25 mouse cellular contexts compared by ENCODE assay signal in the genomic region with DNA sequence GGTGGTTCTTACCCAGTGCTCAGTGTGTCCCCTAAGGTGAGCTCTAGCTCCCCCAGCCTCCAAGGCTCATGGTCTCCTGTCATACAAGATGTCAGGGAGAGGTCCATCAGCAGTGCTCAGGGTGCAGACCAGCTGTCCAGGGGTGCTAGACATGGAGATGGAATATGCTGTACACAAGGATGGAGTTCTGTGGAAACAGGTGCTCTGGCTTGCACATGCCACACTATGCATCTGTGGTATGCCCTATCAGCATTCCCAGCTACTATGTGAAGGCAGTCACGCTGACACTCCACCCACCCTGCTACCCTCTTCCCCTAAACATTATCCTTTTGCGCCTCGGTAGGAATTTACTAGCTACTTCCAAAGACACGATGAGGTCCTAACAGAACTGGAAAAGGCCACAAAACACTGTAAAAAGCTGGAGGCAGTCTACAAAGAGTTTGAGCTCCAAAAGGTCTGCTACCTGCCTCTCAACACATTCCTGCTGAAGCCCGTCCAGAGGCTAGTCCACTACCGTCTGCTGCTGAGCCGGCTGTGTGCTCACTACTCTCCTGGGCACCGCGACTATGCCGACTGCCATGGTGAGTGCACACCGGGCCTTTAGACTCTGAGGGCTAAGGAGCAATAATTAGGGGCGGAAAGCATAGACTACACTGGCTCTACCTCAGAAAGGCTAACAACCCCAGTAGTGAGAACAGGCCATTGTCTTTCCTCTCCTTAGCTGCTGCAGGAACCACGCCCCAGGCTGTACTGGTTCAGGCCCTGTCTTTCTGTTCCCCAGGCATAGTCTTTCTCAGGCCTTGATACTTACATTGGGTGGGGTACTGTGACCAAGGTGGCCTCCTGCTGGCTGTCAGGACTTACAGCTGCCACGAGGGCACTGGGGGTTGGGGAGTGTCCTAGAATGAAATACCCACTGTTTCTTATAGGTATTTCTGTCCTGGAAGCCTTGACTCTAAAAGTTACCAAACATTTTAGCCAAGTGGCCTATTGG. TPM values are rescaled to one million over a fixed set of nuclear protein-coding genes. Genes with fewer than 3 reads are reported as not detected.
A peak's percentile ranks its signal among the peaks of the same experiment; 100 is the strongest.
DNase-seq lines count a peak whose midpoint lies in the region; ATAC-seq and TF ChIP-seq lines count a peak whose summit lies in the region.
"Had no signal": no experiment of that assay in that cellular context is flagged by ENCODE, and none has a peak within 500 bp of the region (broad histone marks: within the 10 kb centered on the region; RNA-seq: fewer than 3 reads in every experiment).

No protein-coding gene starts in this region.

- no peaks in the 10 kb centered on the region for H3K4me1 ChIP-seq in intestine, embryonic 16.5 days (ENCODE audit: control insufficient read depth, insufficient read depth, low read length)
- no peaks in the 10 kb centered on the region for H3K4me1 ChIP-seq in intestine, embryonic 15.5 days (replicated peaks)
- peaks cover 0 to 3% of the 10 kb centered on the region in 2 experiments; a peak in 1 of 4 replicates for H3K4me1 ChIP-seq in MEL (ENCODE audit: control insufficient read depth in 1 of 2, insufficient read depth in 2 of 2, low read length in 2 of 2)
- H3K4me1 ChIP-seq: forebrain, embryonic 12.5 days; midbrain, embryonic 15.5 days had no signal

- 0 out of 2 replicates have a peak, but pooled peaks cover 2% of the 10 kb centered on the region for H3K9me3 ChIP-seq in intestine, embryonic 16.5 days (ENCODE audit: control insufficient read depth, low read length)
- H3K9me3 ChIP-seq in intestine, embryonic 15.5 days: no peaks in the 10 kb centered on the region
- no peaks in the 10 kb centered on the region for H3K9me3 ChIP-seq in MEL (replicated peaks; ENCODE audit: insufficient read depth, low read length)
- H3K9me3 ChIP-seq: forebrain, embryonic 12.5 days; heart, embryonic 10.5 days; midbrain, embryonic 15.5 days had no signal

- H3K79me2 ChIP-seq in MEL (ENCODE audit: control insufficient read depth, insufficient read depth, low read length, poor library complexity): no peaks in the 10 kb centered on the region

- no peaks in the 10 kb centered on the region for H3K36me3 ChIP-seq in intestine, embryonic 16.5 days (ENCODE audit: control insufficient read depth, insufficient read depth, low read length)
- H3K36me3 ChIP-seq in intestine, embryonic 15.5 days: no peaks in the 10 kb centered on the region
- peaks cover 0 to 2% of the 10 kb centered on the region in 2 experiments; a peak in 1 of 4 replicates for H3K36me3 ChIP-seq in MEL (ENCODE audit: control insufficient read depth in 1 of 2, insufficient read depth in 2 of 2, low read length in 2 of 2)
- H3K36me3 ChIP-seq: forebrain, embryonic 12.5 days; midbrain, embryonic 15.5 days had no signal

- no peak overlapping the region for H3K9ac ChIP-seq in intestine, embryonic 16.5 days (ENCODE audit: low read depth, low read length)
- no peak overlapping the region for H3K9ac ChIP-seq in intestine, embryonic 15.5 days
- no peak overlapping the region for H3K9ac ChIP-seq in MEL (ENCODE audit: control insufficient read depth, low read depth, low read length, poor library complexity, severe bottlenecking)
- H3K9ac ChIP-seq: forebrain, embryonic 12.5 days; hindbrain, embryonic 14.5 days; liver, postnatal 0 days; midbrain, embryonic 15.5 days had no signal

- peak; percentile 19 for DNase-seq in A20 (ENCODE audit: low read depth, low spot score)
- peak; percentile 32 for DNase-seq in MEL (ENCODE audit: low read depth, low spot score)
- DNase-seq in gastrocnemius, adult 18-20 months (ENCODE audit: low spot score): no peak
- no peak for DNase-seq in layer of hippocampus, postnatal 14 days (ENCODE audit: low spot score in 2 of 2)
- DNase-seq: adrenal gland, adult 2 months; cerebellum, adult 11 months; cerebellum, adult 9-11 months; gastrocnemius, adult 2 months; heart, postnatal 4 days; kidney, adult 9 months; kidney, postnatal 14 days; layer of hippocampus, postnatal 36 days; liver, postnatal 0 days; lung, postnatal 10 days; thymus, adult 2 months; thymus, postnatal 4 days had no signal

- peak in 2 of 3 experiments; percentile 26 to 27; a peak in 3 of 6 replicates for TF ChIP-seq CTCF in MEL (IDR thresholded peaks at IDR 0.05 in 2 of 3, conservative IDR thresholded peaks at IDR 0.05 in 1 of 3; ENCODE audit: control insufficient read depth in 1 of 3, insufficient read depth in 1 of 3, low read depth in 2 of 3, low read length in 3 of 3, poor library complexity in 1 of 3, severe bottlenecking in 1 of 3)

- no peaks in the 10 kb centered on the region for H3K27me3 ChIP-seq in intestine, embryonic 16.5 days (replicated peaks; ENCODE audit: control insufficient read depth, insufficient read depth, low read length)
- no peaks in the 10 kb centered on the region for H3K27me3 ChIP-seq in intestine, embryonic 15.5 days (replicated peaks)
- no peaks in the 10 kb centered on the region for H3K27me3 ChIP-seq in MEL (ENCODE audit: control insufficient read depth in 1 of 2, insufficient read depth in 2 of 2, low read length in 2 of 2)
- H3K27me3 ChIP-seq: forebrain, embryonic 12.5 days; midbrain, embryonic 15.5 days had no signal

- ATAC-seq in intestine, embryonic 16.5 days: peak; percentile 60
- ATAC-seq in intestine, embryonic 15.5 days: no peak; the same call in 1 of the 2 replicates
- ATAC-seq in megakaryocyte-erythroid progenitor cell, adult 5-6 weeks (replicated peaks; ENCODE audit: low FRiP score, low TSS enrichment, poor library complexity, severe bottlenecking): peak; percentile 56
- ATAC-seq: inflammation-experienced regulatory T-cells, adult 6 months; liver, postnatal 0 days; midbrain, embryonic 15.5 days had no signal

- TF ChIP-seq POLR2A in MEL (IDR thresholded peaks at IDR 0.05; ENCODE audit: control insufficient read depth in 1 of 2, insufficient read depth in 1 of 2, low read depth in 1 of 2, low read length in 2 of 2, poor library complexity in 1 of 2): no peak

- H3K4me3 ChIP-seq in intestine, embryonic 16.5 days (ENCODE audit: low read length): no peak overlapping the region
- H3K4me3 ChIP-seq in intestine, embryonic 15.5 days (replicated peaks): no peak overlapping the region
- no peak overlapping the region for H3K4me3 ChIP-seq in MEL (ENCODE audit: control insufficient read depth in 1 of 2, insufficient read depth in 1 of 2, low read depth in 2 of 2, low read length in 2 of 2)
- H3K4me3 ChIP-seq: forebrain, embryonic 12.5 days; gastrocnemius, adult 2 months; heart, embryonic 10.5 days; midbrain, embryonic 15.5 days had no signal

- no peak for TF ChIP-seq EP300 in MEL (IDR thresholded peaks at IDR 0.05; ENCODE audit: low read depth in 1 of 2, low read length in 2 of 2)

- WGBS in intestine, embryonic 16.5 days: 84% methylated on average over 14 of the region's 14 CpGs
- 79% methylated on average over 14 of the region's 14 CpGs for WGBS in intestine, embryonic 15.5 days

- no peak overlapping the region for H3K4me2 ChIP-seq in intestine, embryonic 16.5 days (ENCODE audit: low read depth, low read length)
- H3K4me2 ChIP-seq in intestine, embryonic 15.5 days (replicated peaks): no peak overlapping the region
- H3K4me2 ChIP-seq: forebrain, embryonic 12.5 days; hindbrain, embryonic 14.5 days; midbrain, embryonic 15.5 days had no signal

- H3K27ac ChIP-seq in intestine, embryonic 16.5 days (ENCODE audit: low read length): no peak overlapping the region
- H3K27ac ChIP-seq in intestine, embryonic 15.5 days: no peak overlapping the region
- H3K27ac ChIP-seq in MEL (ENCODE audit: control insufficient read depth, low read depth, low read length): no peak overlapping the region
- H3K27ac ChIP-seq: forebrain, embryonic 12.5 days; gastrocnemius, adult 2 months; heart, embryonic 10.5 days; hindbrain, embryonic 14.5 days; midbrain, embryonic 15.5 days; stomach, postnatal 0 days had no signal

- peak; percentile 18 for TF ChIP-seq RAD21 in MEL (IDR thresholded peaks at IDR 0.05; ENCODE audit: low read depth, low read length)

TF ChIP-seq in MEL, 35 proteins besides CTCF, POLR2A, EP300 and RAD21:
- TF ChIP-seq ZMIZ1 (IDR thresholded peaks at IDR 0.05; ENCODE audit: low read depth, low read length): no peak
- TF ChIP-seq SMC3 (IDR thresholded peaks at IDR 0.05; ENCODE audit: low read depth, low read length): peak; percentile 36
TF ChIP-seq in MEL: peak in this region for 1.

RNA-seq across cellular contexts. Expression of a gene that starts 51.1 kb away (rescaled TPM):
- polyA plus RNA-seq in intestine, embryonic 16.5 days (2015; fragmentation: Nextera tagmentation; extraction: Ambion mirVana): 164 and 171 TPM in 2 replicates
- polyA plus RNA-seq in intestine, embryonic 15.5 days (2015; fragmentation: Nextera tagmentation; extraction: Ambion mirVana): 143 and 174 TPM in 2 replicates
- 58.6 and 66.1 TPM in 2 replicates for total RNA-seq in MEL (2012; rRNA removed)
- 100 to 1,000 TPM in 1 of 2 experiments, not detected in 1; 128 TPM for polyA plus RNA-seq in MEL (2012; ENCODE audit: insufficient read depth in 1 of 2, insufficient read length in 2 of 2, low read depth in 1 of 2, low replicate concordance in 2 of 2, missing spikeins in 1 of 2)
- total RNA-seq in megakaryocyte-erythroid progenitor cell, adult 5-6 weeks (2014; fragmentation: Nextera tagmentation): 63.5 and 82.3 TPM in 2 replicates
- total RNA-seq in megakaryocyte-erythroid progenitor cell, adult 5-6 weeks (2017): 50.4 and 60.8 TPM in 2 replicates
- 10 to 100 TPM; 80.8 to 91.4 TPM for total RNA-seq in gastrocnemius, adult 18-20 months (2021)
- total RNA-seq in layer of hippocampus, postnatal 14 days (2021): 100 to 1,000 TPM; 389 to 405 TPM

Comparison
In these comparisons a context has a peak if more than half of its experiments do, and no peak if none do; other contexts are left out.
1. DNase-seq: peak in A20 (single experiment) and MEL (single experiment); none in gastrocnemius, adult 18-20 months (single experiment) and layer of hippocampus, postnatal 14 days (0 of 2).